Mouse (Mus musculus) cortical plate, adult 2 months (tissue): Measurements from ENCODE around the gene Tmco4.

Experiments used
- CTCF ChIP-seq: fragments of 200-500 bp; IDR thresholded peaks from 2 replicates; pipeline ENCODE4 v1.5.1; 2011; ENCODE audit warnings: mild to moderate bottlenecking, control low read depth, low read length; ENCODE audit not compliant: insufficient read depth; ENCODE audit errors: extremely low read depth
- POLR2A ChIP-seq: fragments of 200-500 bp; IDR thresholded peaks from 2 replicates; pipeline ENCODE4 v1.6.1; 2011; ENCODE audit warnings: mild to moderate bottlenecking, low read length, control low read depth; ENCODE audit not compliant: insufficient read depth; ENCODE audit errors: extremely low read depth

DNA sequence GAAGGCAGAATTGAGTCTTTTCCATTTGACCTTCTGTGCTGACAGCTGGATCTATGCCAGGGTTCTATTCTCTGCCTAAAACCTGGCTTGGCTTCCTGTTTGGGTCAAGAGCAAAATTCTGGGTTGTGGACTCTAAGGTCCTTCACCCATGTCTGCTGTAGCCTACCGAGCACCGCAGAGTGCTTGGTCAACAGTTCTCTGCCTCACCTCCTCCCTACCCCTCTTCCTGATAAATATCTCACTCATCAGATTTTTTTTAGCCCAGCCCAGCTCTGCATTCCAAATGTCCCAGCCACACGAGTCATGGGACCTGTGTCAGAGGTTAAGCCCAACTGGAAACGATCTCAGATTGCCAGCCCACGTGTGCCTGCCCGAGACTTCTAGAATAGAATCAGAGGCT is 3.4 kb downstream of the Tmco4 start:
- no peak for TF ChIP-seq POLR2A
- TF ChIP-seq CTCF, result no peak
